Mouse (Mus musculus): ENCODE data around the gene Mdfi.

DNA sequence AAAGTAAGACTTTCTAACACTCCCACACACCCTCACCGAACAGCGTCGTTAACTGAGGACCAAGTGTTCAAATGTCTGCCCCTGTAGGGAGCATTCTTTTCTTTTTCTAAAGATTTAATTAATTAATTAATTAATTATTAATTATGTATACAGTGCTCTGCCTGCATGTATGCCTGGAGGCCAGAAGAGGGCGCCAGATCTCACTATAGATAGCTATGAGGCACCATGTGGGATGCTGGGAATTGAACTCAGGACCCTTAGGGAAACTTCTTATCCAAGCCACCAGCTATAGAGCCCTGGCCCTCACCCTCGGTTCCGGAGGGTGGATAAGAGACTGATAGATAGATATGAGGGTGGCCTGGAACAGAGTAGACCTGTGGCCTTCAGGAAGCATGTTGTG, 13.5 kb upstream of the Mdfi start:
- TF ChIP-seq GATA1 (IDR thresholded peaks at IDR 0.05; ENCODE audit: borderline replicate concordance, low read length) (no peak), FLI1 (IDR thresholded peaks at IDR 0.05; ENCODE audit: low read length) (no peak)

Measured in megakaryocyte, embryonic 14.5 days (primary cell).